Mouse (Mus musculus) brain, embryonic 14.5 days (tissue): Measurements from ENCODE around the gene Ndufaf8.

Source experiments
- CTCF ChIP-seq: fragments of 200-500 bp; IDR thresholded peaks from 2 replicates; pipeline ENCODE4 v1.5.1; 2012; ENCODE audit warnings: inconsistent platforms, mild to moderate bottlenecking, moderate library complexity, borderline replicate concordance; ENCODE audit not compliant: insufficient read depth, insufficient read length; ENCODE audit errors: extremely low read depth
- POLR2A ChIP-seq: fragments of 200-500 bp; IDR thresholded peaks from 2 replicates; pipeline ENCODE4 v1.6.1; 2012; ENCODE audit warnings: mild to moderate bottlenecking, inconsistent platforms, borderline replicate concordance; ENCODE audit not compliant: poor library complexity, insufficient read depth, insufficient read length, severe bottlenecking; ENCODE audit errors: extremely low read depth

DNA sequence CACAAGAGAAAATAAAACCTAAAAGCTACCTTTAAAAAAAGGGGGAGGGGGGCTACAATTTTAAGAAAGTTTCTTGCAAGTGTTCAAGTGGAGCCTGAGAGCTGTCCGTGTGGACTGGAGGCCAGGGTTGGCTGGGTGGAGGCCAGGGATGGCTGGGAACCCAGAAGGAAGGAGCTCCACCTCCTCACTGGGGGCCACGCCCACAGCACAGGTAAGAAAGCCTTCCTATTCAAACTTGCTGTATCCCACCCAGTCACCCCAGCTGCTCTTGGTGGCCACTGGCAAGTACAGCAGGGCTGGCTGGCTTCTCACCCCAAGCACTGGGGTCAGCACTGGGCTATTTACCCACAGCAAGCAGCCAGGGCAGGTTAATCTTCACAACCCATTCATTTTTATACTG is 8.3 kb downstream of the Ndufaf8 start:
- TF ChIP-seq CTCF (no peak), POLR2A (no peak)
